Mouse (Mus musculus): ENCODE data around the gene Defb20. TPM values are rescaled to one million over a fixed set of nuclear protein-coding genes. Genes with fewer than 3 reads are reported as not detected.

Gene Defb20
- total RNA-seq, 2 experiments from 2014 or later, result not detected

GRCm38 (mm10) chr2:152459241-152459640 is 17.6 kb upstream of the Defb20 start:
- Histone ChIP-seq H3K27ac (no peak overlapping the region), H3K4me3 (no peak overlapping the region)
- DNase-seq (ENCODE audit: low spot score in 2 of 2), result no peak
- TF ChIP-seq CTCF (conservative IDR thresholded peaks at IDR 0.05), result no peak

DNA sequence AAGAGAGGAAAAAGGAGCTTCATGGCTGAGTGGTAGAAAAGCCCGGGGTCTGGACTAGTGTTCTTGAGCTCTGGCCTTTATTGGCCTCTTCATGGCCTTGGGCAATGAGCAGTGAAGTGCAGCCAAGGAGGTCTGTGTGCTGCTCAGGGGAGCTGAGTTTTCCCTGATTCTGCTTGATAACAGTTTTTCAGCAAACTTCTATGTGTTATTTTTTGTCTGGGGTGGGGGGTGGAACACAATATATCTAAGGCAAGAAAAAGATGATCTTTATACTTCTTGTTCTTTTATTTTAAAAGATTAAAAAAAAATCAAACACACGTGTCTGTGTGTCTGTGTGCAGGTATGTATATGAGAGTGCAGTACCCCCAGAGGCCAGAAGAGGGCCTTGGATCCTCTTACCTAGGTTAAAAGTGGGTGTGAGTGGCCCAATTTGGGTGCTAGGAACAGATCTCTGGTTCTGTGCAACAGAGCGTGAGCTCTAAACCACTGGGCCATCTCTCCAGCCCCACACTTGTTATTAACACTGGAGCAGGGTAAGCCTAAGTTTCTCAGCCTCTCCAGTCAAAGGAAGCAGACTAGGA is 12.2 kb upstream of the Defb20 start, which contains the start of gene Defb23:
Gene Defb23 (minus strand): TSS at position 51 of the 581 bp plus-strand sequence.
- Histone ChIP-seq H3K27ac (no peak within 1 kb of the TSS), H3K4me3 (no peak within 1 kb of the TSS)
- peak; percentile 46 for TF ChIP-seq CTCF (conservative IDR thresholded peaks at IDR 0.05)
- DNase-seq (ENCODE audit: low spot score in 2 of 2), result no peak

- TF ChIP-seq CTCF (conservative IDR thresholded peaks at IDR 0.05), result peak; percentile 96
- peak; percentile 41 to 74 for DNase-seq (ENCODE audit: low spot score in 2 of 2)
- Histone ChIP-seq H3K27ac (no peak overlapping the region), H3K4me3 (no peak overlapping the region)
Observed at GRCm38 (mm10) chr2:152470973-152471372, 5.9 kb upstream of the Defb20 start.

GRCm38 (mm10) chr2:152472434-152472833 is 4.4 kb upstream of the Defb20 start:
- H3K4me3 ChIP-seq, result no peak overlapping the region
- DNase-seq (ENCODE audit: low spot score in 2 of 2), result no peak
- H3K27ac ChIP-seq, result no peak overlapping the region
- peak; percentile 67 for TF ChIP-seq CTCF (conservative IDR thresholded peaks at IDR 0.05)

GRCm38 (mm10) chr2:152480881-152481280 is 4.0 kb downstream of the Defb20 start:
- H3K4me3 ChIP-seq, result no peak overlapping the region
- TF ChIP-seq CTCF (conservative IDR thresholded peaks at IDR 0.05), result no peak
- DNase-seq (ENCODE audit: low spot score in 2 of 2), result no peak

DNA sequence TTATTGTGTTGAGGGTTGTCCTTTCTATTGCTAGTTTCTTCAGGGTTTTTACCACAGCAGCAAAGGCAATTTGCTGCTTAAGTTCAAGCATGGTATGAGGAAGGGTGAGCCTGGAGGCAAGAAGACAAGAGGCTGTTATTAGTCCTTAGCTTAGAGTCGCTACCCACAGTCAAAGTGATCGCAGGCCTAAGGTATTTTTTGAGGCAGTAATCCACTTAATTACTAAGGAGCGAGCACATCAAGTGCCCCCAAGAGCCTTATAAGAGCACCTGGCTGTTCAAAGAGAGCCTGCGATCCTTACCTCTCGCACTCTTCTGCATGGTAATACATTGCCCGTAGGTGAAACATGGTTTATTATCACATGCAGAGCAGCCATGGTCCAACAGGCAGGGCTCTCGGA is 4.9 kb downstream of the Defb20 start:
- DNase-seq (ENCODE audit: low spot score in 2 of 2), result no peak
- Histone ChIP-seq H3K27ac (no peak overlapping the region), H3K4me3 (no peak overlapping the region)
- no peak for TF ChIP-seq CTCF (conservative IDR thresholded peaks at IDR 0.05)

More at GRCm38 (mm10) chr2:152480881-152481280, 4.0 kb downstream of the Defb20 start:
- no peak overlapping the region for H3K27ac ChIP-seq

GRCm38 (mm10) chr2:152487024-152487423 is 10.2 kb downstream of the Defb20 start:
- TF ChIP-seq CTCF (conservative IDR thresholded peaks at IDR 0.05), result peak; percentile 63
- H3K4me3 ChIP-seq, result no peak overlapping the region
- H3K27ac ChIP-seq, result no peak overlapping the region
- DNase-seq (ENCODE audit: low spot score in 2 of 2), result no peak

DNA sequence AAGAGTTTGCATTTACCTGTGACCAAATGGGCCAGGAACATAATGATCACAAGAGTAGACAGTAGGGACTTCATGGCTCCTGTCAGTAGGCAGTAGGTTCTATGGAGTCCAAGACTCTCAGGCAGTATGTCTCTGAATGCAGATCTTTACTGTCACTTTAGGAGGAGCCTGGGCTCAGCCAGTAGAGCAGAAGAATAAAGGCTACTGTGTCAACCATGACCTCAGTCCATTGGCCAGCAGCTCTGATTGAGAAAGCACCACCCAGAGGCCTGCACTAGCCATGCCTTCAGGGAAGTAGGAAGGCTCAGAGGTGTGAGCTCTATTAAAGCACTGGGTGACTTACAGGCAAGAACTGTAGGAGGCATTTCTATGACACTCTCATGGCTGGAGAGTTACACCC is 13.2 kb downstream of the Defb20 start, which contains the start of gene Defb22:
Gene Defb22 (minus strand): TSS at position 101 of the 400 bp plus-strand sequence.
- TF ChIP-seq CTCF (conservative IDR thresholded peaks at IDR 0.05), result no peak
- no peak for DNase-seq (ENCODE audit: low spot score in 2 of 2)
- Histone ChIP-seq H3K27ac (no peak within 1 kb of the TSS), H3K4me3 (no peak within 1 kb of the TSS)

DNA sequence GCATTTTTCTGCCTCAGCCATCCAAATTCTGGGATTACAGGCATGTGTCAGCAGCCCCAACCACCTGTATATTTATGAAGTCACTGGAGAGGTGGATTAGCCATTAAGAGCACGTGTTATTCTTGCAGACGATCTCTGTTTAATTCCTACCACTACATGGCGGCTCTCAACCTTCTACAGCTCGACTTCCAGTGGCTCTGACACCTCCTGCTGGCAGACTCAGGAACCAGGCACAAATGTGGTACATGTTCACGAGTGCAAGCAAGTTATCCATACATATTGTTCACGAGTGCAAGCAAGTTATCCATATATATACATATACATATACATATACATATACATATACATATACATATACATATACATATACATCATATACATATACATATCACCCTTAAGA is 16.3 kb downstream of the Defb20 start:
- no peak overlapping the region for H3K27ac ChIP-seq
- H3K4me3 ChIP-seq, result no peak overlapping the region
- no peak for TF ChIP-seq CTCF (conservative IDR thresholded peaks at IDR 0.05)
- DNase-seq (ENCODE audit: low spot score in 2 of 2), result no peak

DNA sequence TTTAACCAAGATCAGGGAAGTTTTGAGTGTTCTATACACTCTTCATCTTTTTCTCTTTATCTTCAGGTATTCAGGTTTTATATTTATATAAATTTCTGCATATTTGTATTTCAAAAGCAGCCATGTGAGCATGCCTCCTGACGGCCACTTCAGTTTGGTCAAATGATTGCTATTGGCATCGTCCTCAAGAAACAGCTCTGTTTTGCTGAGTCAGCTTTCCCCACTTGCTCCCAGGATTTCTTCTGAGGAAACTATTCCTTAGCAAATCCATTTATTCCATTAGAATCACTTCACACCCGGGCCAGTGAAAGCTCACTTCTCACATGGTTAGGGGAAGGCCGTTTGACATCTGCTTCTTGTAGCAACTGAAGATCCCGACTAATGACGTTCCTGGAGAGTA is 21.2 kb downstream of the Defb20 start:
- Histone ChIP-seq H3K27ac (no peak overlapping the region), H3K4me3 (no peak overlapping the region)
- DNase-seq (ENCODE audit: low spot score in 2 of 2), result no peak
- no peak for TF ChIP-seq CTCF (conservative IDR thresholded peaks at IDR 0.05)

GRCm38 (mm10) chr2:152500204-152500862 is 23.5 kb downstream of the Defb20 start:
- no peak for TF ChIP-seq CTCF (conservative IDR thresholded peaks at IDR 0.05)
- Histone ChIP-seq H3K4me3 (no peak overlapping the region), H3K27ac (no peak overlapping the region)
- DNase-seq (ENCODE audit: low spot score in 2 of 2), result no peak

GRCm38 (mm10) chr2:152500863-152501229 is 24.0 kb downstream of the Defb20 start:
- Histone ChIP-seq H3K27ac (no peak overlapping the region), H3K4me3 (no peak overlapping the region)
- no peak for DNase-seq (ENCODE audit: low spot score in 2 of 2)
- peak; percentile 39 for TF ChIP-seq CTCF (conservative IDR thresholded peaks at IDR 0.05)

- H3K4me3 ChIP-seq, result no peak overlapping the region
- TF ChIP-seq CTCF (conservative IDR thresholded peaks at IDR 0.05), result no peak
- no peak overlapping the region for H3K27ac ChIP-seq
- DNase-seq (ENCODE audit: low spot score in 2 of 2), result no peak
Observed at GRCm38 (mm10) chr2:152503950-152504349, 27.1 kb downstream of the Defb20 start.

- no peak for TF ChIP-seq CTCF (conservative IDR thresholded peaks at IDR 0.05)
- Histone ChIP-seq H3K27ac (no peak within 1 kb of the TSS), H3K4me3 (no peak within 1 kb of the TSS)
- DNase-seq (ENCODE audit: low spot score in 2 of 2), result no peak
Observed at GRCm38 (mm10) chr2:152511592-152511991, 34.7 kb downstream of the Defb20 start, which contains the start of gene Defb26. Gene Defb26, minus strand, starts transcription at chr2:152511692.
